Mouse (Mus musculus): Measurements from ENCODE around the gene Wnt2. TPM values are rescaled to one million over a fixed set of nuclear protein-coding genes. Genes with fewer than 3 reads are reported as not detected.

Gene Wnt2
- 7.0 and 8.7 TPM in 2 replicates for polyA plus RNA-seq (2014; fragmentation: Nextera tagmentation; extraction: Ambion mirVana)

DNA sequence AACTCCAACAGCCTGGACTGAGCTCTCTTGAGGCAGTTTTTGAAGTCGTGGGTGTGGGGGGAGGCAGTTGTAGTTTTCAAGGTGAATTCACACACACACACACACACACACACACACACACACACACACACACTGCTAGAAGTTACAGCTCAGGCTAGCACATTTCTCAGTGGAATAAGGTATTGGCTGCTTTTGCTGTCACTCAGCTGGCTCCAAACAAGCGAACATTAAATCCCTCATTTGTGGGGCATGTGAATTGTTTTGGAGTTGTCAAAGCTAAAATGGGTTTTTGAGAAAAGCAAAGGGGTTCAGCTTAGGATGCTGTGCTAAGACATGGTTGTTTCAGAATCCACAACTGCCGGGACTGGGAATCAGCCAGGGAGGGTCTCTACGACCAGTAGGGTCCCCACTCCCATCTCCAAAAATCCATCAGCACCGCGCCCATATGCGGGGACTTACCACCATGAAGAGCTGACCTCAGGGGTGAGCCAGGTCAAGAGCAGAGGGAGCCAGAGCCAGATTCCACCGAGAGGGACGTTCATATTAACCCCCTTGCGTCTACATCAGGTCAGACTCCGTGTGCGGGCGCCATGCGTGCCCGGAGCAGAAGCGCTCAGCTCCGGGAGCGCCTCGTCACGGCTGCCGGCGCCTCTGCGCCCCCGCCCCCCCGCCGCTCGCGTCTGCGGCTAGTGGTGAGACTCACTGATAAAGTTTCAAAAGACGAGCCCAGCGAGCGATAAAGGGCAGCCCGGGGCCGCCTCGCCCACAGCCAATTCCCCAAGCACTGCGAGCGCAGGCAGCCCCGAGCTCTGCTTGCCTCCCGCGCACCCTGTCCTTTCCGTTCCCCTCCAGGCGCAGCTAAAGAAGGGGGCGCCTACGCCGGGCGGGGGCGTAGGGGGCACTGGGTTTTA is at the start of gene Wnt2:
TSS of gene Wnt2 (minus strand) at position 840 of the 911 bp plus-strand sequence.
- Histone ChIP-seq H3K9me3 (ENCODE audit: control insufficient read depth, low read length) (no peaks in the 10 kb centered on the region), H3K36me3 (ENCODE audit: control insufficient read depth, insufficient read depth, low read length) (no peaks in the 10 kb centered on the region), H3K4me1 (ENCODE audit: control insufficient read depth, insufficient read depth, low read length) (peaks cover 14% of the 10 kb centered on the region; the same call in 1 of the 2 replicates), H3K27me3 (replicated peaks; ENCODE audit: control insufficient read depth, insufficient read depth, low read length) (peaks cover 46% of the 10 kb centered on the region), H3K9ac (ENCODE audit: low read depth, low read length) (peak within 1 kb of the TSS; percentile 53), H3K27ac (replicated peaks; ENCODE audit: low read depth, low read length) (no peak within 1 kb of the TSS), H3K4me3 (ENCODE audit: low read depth, low read length) (peak within 1 kb of the TSS; percentile 54), H3K4me2 (ENCODE audit: low read depth, low read length) (peak within 1 kb of the TSS; percentile 96)
- DNase-seq (ENCODE audit: low spot score) (peak; percentile 45), ATAC-seq (ENCODE audit: low read depth) (peak; percentile 65)
- WGBS: under 1% methylated on average over 46 of the region's 47 CpGs

DNA sequence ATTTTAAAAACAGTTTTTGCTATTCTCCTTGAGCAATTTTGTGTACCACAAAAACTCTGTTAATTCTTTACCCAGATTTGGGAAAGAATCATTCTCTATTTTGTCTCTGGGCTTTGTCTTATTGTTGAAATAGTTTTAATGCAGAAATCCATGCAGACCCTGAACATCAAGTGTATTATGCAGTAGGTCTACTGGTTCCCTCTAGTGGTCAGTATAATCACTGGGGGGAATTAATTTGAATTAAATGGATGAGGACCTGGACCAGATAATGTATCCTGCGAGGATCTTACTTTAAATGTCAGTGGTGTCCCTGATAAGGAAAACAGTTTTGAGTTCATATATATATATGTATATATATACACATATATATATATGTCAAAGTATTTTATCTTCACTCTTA is 48.2 kb upstream of the Wnt2 start:
- peak; percentile 56 for DNase-seq (ENCODE audit: low spot score)
- WGBS: 20% methylated on average over 1 of the region's 1 CpGs

DNA sequence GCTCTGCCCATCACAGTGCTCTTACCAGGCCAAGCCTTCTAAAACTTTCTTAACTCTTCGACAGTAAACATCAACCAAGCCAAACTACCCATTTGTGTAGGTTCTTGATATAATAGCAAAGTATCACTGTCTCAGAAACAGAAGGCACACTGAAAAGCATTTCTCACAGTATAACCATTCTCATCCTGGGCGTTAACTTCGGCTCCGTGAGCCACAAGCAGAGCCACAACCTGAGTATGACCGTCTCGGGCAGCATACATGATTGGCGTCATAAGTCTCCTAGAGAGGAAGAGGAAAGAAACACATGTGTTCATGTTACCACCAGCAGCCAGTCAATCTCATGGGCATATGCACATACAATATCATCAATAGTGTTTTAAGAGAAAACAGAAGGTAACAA is 46.6 kb upstream of the Wnt2 start:
- no peaks in the 10 kb centered on the region for H3K27me3 ChIP-seq (replicated peaks; ENCODE audit: control insufficient read depth, insufficient read depth, low read length)
- no peaks in the 10 kb centered on the region for H3K4me1 ChIP-seq (ENCODE audit: control insufficient read depth, insufficient read depth, low read length)
- H3K27ac ChIP-seq (replicated peaks; ENCODE audit: low read depth, low read length): no peak overlapping the region
- no peak overlapping the region for H3K4me3 ChIP-seq (ENCODE audit: low read depth, low read length)
- H3K36me3 ChIP-seq (ENCODE audit: control insufficient read depth, insufficient read depth, low read length): no peaks in the 10 kb centered on the region
- H3K9me3 ChIP-seq (ENCODE audit: control insufficient read depth, low read length): no peaks in the 10 kb centered on the region
- ATAC-seq (ENCODE audit: low read depth) (no peak), DNase-seq (ENCODE audit: low spot score) (no peak)
- H3K4me2 ChIP-seq (ENCODE audit: low read depth, low read length): no peak overlapping the region
- H3K9ac ChIP-seq (ENCODE audit: low read depth, low read length): no peak overlapping the region
- WGBS: 76% methylated on average over 7 of the region's 7 CpGs

More for the DNA sequence above, 48.2 kb upstream of the Wnt2 start:
- Histone ChIP-seq H3K4me1 (ENCODE audit: control insufficient read depth, insufficient read depth, low read length) (no peaks in the 10 kb centered on the region), H3K36me3 (ENCODE audit: control insufficient read depth, insufficient read depth, low read length) (no peaks in the 10 kb centered on the region), H3K4me3 (ENCODE audit: low read depth, low read length) (no peak overlapping the region), H3K27ac (replicated peaks; ENCODE audit: low read depth, low read length) (no peak overlapping the region), H3K4me2 (ENCODE audit: low read depth, low read length) (no peak overlapping the region), H3K9ac (ENCODE audit: low read depth, low read length) (no peak overlapping the region), H3K27me3 (replicated peaks; ENCODE audit: control insufficient read depth, insufficient read depth, low read length) (no peaks in the 10 kb centered on the region), H3K9me3 (ENCODE audit: control insufficient read depth, low read length) (no peaks in the 10 kb centered on the region)
- ATAC-seq (ENCODE audit: low read depth): no peak

DNA sequence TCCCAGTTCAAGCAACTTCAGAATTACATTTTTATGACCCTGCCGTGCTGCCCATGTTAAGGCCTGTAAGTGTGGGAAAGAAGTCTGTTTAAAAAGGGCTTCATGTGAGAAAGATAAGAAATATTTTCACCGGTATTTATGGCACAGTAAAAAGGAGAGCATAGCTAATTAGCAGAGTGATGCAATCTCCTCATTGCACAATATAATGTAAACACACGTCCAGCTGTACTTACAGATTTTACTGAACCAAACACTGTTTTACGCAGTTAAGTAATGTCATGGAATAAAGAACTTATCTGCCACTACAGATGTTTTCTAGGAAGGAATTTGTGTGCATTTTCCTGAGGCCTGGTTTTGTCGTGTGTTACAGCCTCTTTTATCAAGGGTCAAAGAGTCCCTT is 46.2 kb upstream of the Wnt2 start:
- no peak for DNase-seq (ENCODE audit: low spot score)

GRCm38 (mm10) chr6:18057899-18058298 is 27.5 kb upstream of the Wnt2 start:
- Histone ChIP-seq H3K27ac (replicated peaks; ENCODE audit: low read depth, low read length) (no peak overlapping the region), H3K9me3 (ENCODE audit: control insufficient read depth, low read length) (no peaks in the 10 kb centered on the region), H3K4me2 (ENCODE audit: low read depth, low read length) (no peak overlapping the region), H3K36me3 (ENCODE audit: control insufficient read depth, insufficient read depth, low read length) (no peaks in the 10 kb centered on the region), H3K27me3 (replicated peaks; ENCODE audit: control insufficient read depth, insufficient read depth, low read length) (no peaks in the 10 kb centered on the region), H3K4me1 (ENCODE audit: control insufficient read depth, insufficient read depth, low read length) (no peaks in the 10 kb centered on the region), H3K9ac (ENCODE audit: low read depth, low read length) (no peak overlapping the region), H3K4me3 (ENCODE audit: low read depth, low read length) (no peak overlapping the region)
- 83% methylated on average over 4 of the region's 4 CpGs for WGBS
- DNase-seq (ENCODE audit: low spot score) (no peak), ATAC-seq (ENCODE audit: low read depth) (no peak)

More for the DNA sequence above, 46.2 kb upstream of the Wnt2 start:
- no peaks in the 10 kb centered on the region for H3K36me3 ChIP-seq (ENCODE audit: control insufficient read depth, insufficient read depth, low read length)
- no peaks in the 10 kb centered on the region for H3K27me3 ChIP-seq (replicated peaks; ENCODE audit: control insufficient read depth, insufficient read depth, low read length)
- H3K9ac ChIP-seq (ENCODE audit: low read depth, low read length): no peak overlapping the region
- no peak overlapping the region for H3K4me3 ChIP-seq (ENCODE audit: low read depth, low read length)
- whole genome bisulfite sequencing: 56% methylated on average over 5 of the region's 5 CpGs
- no peak overlapping the region for H3K4me2 ChIP-seq (ENCODE audit: low read depth, low read length)
- no peaks in the 10 kb centered on the region for H3K9me3 ChIP-seq (ENCODE audit: control insufficient read depth, low read length)
- no peak overlapping the region for H3K27ac ChIP-seq (replicated peaks; ENCODE audit: low read depth, low read length)
- no peak for ATAC-seq (ENCODE audit: low read depth)
- no peaks in the 10 kb centered on the region for H3K4me1 ChIP-seq (ENCODE audit: control insufficient read depth, insufficient read depth, low read length)

GRCm38 (mm10) chr6:18051702-18052101 is 21.3 kb upstream of the Wnt2 start:
- no peaks in the 10 kb centered on the region for H3K27me3 ChIP-seq (replicated peaks; ENCODE audit: control insufficient read depth, insufficient read depth, low read length)
- no peak overlapping the region for H3K27ac ChIP-seq (replicated peaks; ENCODE audit: low read depth, low read length)
- no peaks in the 10 kb centered on the region for H3K4me1 ChIP-seq (ENCODE audit: control insufficient read depth, insufficient read depth, low read length)
- H3K9me3 ChIP-seq (ENCODE audit: control insufficient read depth, low read length): no peaks in the 10 kb centered on the region
- no peak overlapping the region for H3K4me2 ChIP-seq (ENCODE audit: low read depth, low read length)
- ATAC-seq (ENCODE audit: low read depth) (no peak), DNase-seq (ENCODE audit: low spot score) (no peak)
- H3K4me3 ChIP-seq (ENCODE audit: low read depth, low read length): no peak overlapping the region
- 75% methylated on average over 5 of the region's 5 CpGs for WGBS
- no peak overlapping the region for H3K9ac ChIP-seq (ENCODE audit: low read depth, low read length)
- H3K36me3 ChIP-seq (ENCODE audit: control insufficient read depth, insufficient read depth, low read length): no peaks in the 10 kb centered on the region

DNA sequence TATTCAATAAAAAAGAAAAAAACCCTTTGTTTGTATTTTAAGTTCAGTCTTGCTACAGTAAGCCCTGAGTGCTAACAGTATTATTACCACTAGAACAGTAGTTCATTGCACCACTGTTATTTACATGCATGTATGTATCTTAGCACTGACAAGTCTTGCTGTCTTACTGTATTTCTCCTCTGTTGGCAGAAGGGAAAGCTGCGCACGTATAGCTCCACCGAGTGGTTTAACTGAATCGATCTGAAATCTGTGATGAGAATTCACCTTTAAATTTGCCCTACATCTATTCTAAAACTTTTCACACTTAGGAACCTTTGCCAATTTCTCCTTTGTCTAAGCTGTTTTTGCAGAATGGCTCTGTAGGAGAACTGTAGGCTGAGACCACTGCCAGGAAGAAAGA is 13.9 kb upstream of the Wnt2 start:
- Histone ChIP-seq H3K9me3 (ENCODE audit: control insufficient read depth, low read length) (no peaks in the 10 kb centered on the region), H3K9ac (ENCODE audit: low read depth, low read length) (no peak overlapping the region), H3K27me3 (replicated peaks; ENCODE audit: control insufficient read depth, insufficient read depth, low read length) (no peaks in the 10 kb centered on the region), H3K27ac (replicated peaks; ENCODE audit: low read depth, low read length) (no peak overlapping the region), H3K4me3 (ENCODE audit: low read depth, low read length) (no peak overlapping the region), H3K4me1 (ENCODE audit: control insufficient read depth, insufficient read depth, low read length) (no peaks in the 10 kb centered on the region), H3K36me3 (ENCODE audit: control insufficient read depth, insufficient read depth, low read length) (no peaks in the 10 kb centered on the region), H3K4me2 (ENCODE audit: low read depth, low read length) (no peak overlapping the region)
- no peak for DNase-seq (ENCODE audit: low spot score)
- ATAC-seq (ENCODE audit: low read depth): no peak
- WGBS: 77% methylated on average over 4 of the region's 4 CpGs

- Histone ChIP-seq H3K36me3 (ENCODE audit: control insufficient read depth, insufficient read depth, low read length) (no peaks in the 10 kb centered on the region), H3K4me1 (ENCODE audit: control insufficient read depth, insufficient read depth, low read length) (no peaks in the 10 kb centered on the region), H3K4me3 (ENCODE audit: low read depth, low read length) (no peak overlapping the region), H3K27me3 (replicated peaks; ENCODE audit: control insufficient read depth, insufficient read depth, low read length) (no peaks in the 10 kb centered on the region), H3K27ac (replicated peaks; ENCODE audit: low read depth, low read length) (no peak overlapping the region), H3K4me2 (ENCODE audit: low read depth, low read length) (no peak overlapping the region), H3K9ac (ENCODE audit: low read depth, low read length) (no peak overlapping the region), H3K9me3 (ENCODE audit: control insufficient read depth, low read length) (no peaks in the 10 kb centered on the region)
- WGBS: 84% methylated on average over 5 of the region's 5 CpGs
- DNase-seq (ENCODE audit: low spot score) (no peak), ATAC-seq (ENCODE audit: low read depth) (no peak)
Measured at GRCm38 (mm10) chr6:18043172-18043571, 12.8 kb upstream of the Wnt2 start.

- Histone ChIP-seq H3K27me3 (replicated peaks; ENCODE audit: control insufficient read depth, insufficient read depth, low read length) (peaks cover 46% of the 10 kb centered on the region), H3K4me2 (ENCODE audit: low read depth, low read length) (peak overlapping the region; percentile 96), H3K27ac (replicated peaks; ENCODE audit: low read depth, low read length) (no peak overlapping the region), H3K4me3 (ENCODE audit: low read depth, low read length) (peak overlapping the region; percentile 54), H3K9me3 (ENCODE audit: control insufficient read depth, low read length) (no peaks in the 10 kb centered on the region), H3K9ac (ENCODE audit: low read depth, low read length) (peak overlapping the region; percentile 49; the same call in 1 of the 2 replicates), H3K4me1 (ENCODE audit: control insufficient read depth, insufficient read depth, low read length) (peaks cover 14% of the 10 kb centered on the region; the same call in 1 of the 2 replicates), H3K36me3 (ENCODE audit: control insufficient read depth, insufficient read depth, low read length) (no peaks in the 10 kb centered on the region)
- no peak for ATAC-seq (ENCODE audit: low read depth)
- WGBS: 29% methylated on average over 6 of the region's 6 CpGs
- DNase-seq (ENCODE audit: low spot score): no peak
Measured at GRCm38 (mm10) chr6:18032271-18032670, 1.9 kb upstream of the Wnt2 start.
